Mouse (Mus musculus) thymus, adult 2 months (tissue): ENCODE measurements at regions not wholly inside any gene's neighbourhood (a gene's known extent, or its start where the extent isn't known, plus 50 kb on each side); places are given as distances from the start of the nearest gene placed in this dataset.
"Not testable (repeated sequence)": the region's sequence is repeated elsewhere in the genome, so short reads cannot be mapped to it uniquely, and the experiment has no call there.

Experiments used
- CTCF ChIP-seq: fragments of 200-500 bp; IDR thresholded peaks from 2 replicates; pipeline ENCODE4 v1.5.1; 2012; ENCODE audit warnings: mild to moderate bottlenecking, control low read depth, low read length, moderate library complexity, borderline replicate concordance; ENCODE audit not compliant: control insufficient read depth, poor library complexity, insufficient read depth; ENCODE audit errors: extremely low read depth
- POLR2A ChIP-seq: fragments of 200-500 bp; IDR thresholded peaks from 2 replicates; pipeline ENCODE4 v1.6.1; 2012; ENCODE audit warnings: mild to moderate bottlenecking, low read length, control low read depth, moderate library complexity; ENCODE audit not compliant: control insufficient read depth, poor library complexity, insufficient read depth; ENCODE audit errors: extremely low read depth

- not testable (repeated sequence) for TF ChIP-seq CTCF, POLR2A
Observed at GRCm38 (mm10) chr14:48755096-48755495, 81.5 kb upstream of the Otx2 start.
